Mouse (Mus musculus) E14TG2a.4 (cell line): ENCODE results near the gene Sapcd2.
A peak's percentile ranks its signal among the peaks of the same experiment; 100 is the strongest.

Experiments used
- H3K27me3 ChIP-seq: 2 replicates; pipeline ENCODE4 v1.6.1; 2014; ENCODE audit warnings: low read length, control low read depth; ENCODE audit not compliant: insufficient read depth
- H3K36me3 ChIP-seq: 2 replicates; pipeline ENCODE4 v1.6.1; 2014; ENCODE audit warnings: low read length, control low read depth; ENCODE audit not compliant: insufficient read depth
- H3K4me1 ChIP-seq: replicated peaks from 2 replicates; pipeline ENCODE4 v1.6.1; 2014; ENCODE audit warnings: low read depth, low read length, control low read depth
- H3K4me3 ChIP-seq: replicated peaks from 2 replicates; pipeline ENCODE4 v1.5.1; 2014; ENCODE audit warnings: mild to moderate bottlenecking, low read length
- H3K9me3 ChIP-seq: 2 replicates; pipeline ENCODE4 v1.6.1; 2014; ENCODE audit warnings: low read length, control low read depth
- CTCF ChIP-seq: conservative IDR thresholded peaks from 2 replicates; pipeline ENCODE4 v1.5.1; 2014; ENCODE audit warnings: low read length
- NANOG ChIP-seq: IDR thresholded peaks from 2 replicates; pipeline ENCODE4 v1.6.1; 2014; ENCODE audit warnings: borderline replicate concordance, low read length, mixed read lengths
- POU5F1 ChIP-seq: IDR thresholded peaks from 2 replicates; pipeline ENCODE4 v1.6.1; 2014; ENCODE audit warnings: low read length, borderline replicate concordance

Gene Sapcd2

GRCm38 (mm10) chr2:25394281-25395221 is 22.4 kb downstream of the Sapcd2 start:
- Histone ChIP-seq H3K4me3 (no peak overlapping the region), H3K36me3 (no peaks in the 10 kb centered on the region)
- TF ChIP-seq NANOG (no peak), POU5F1 (no peak), CTCF (no peak)

GRCm38 (mm10) chr2:25395721-25396596 is 23.8 kb downstream of the Sapcd2 start, which contains the start of gene Entpd2:
Gene Entpd2, plus strand, starts transcription at chr2:25395874.
- no peaks in the 10 kb centered on the region for H3K9me3 ChIP-seq
- H3K27me3 ChIP-seq, result peaks cover 84% of the 10 kb centered on the region
- H3K4me1 ChIP-seq, result peaks cover 39% of the 10 kb centered on the region
- TF ChIP-seq CTCF (no peak), NANOG (no peak), POU5F1 (no peak)
- no peaks in the 10 kb centered on the region for H3K36me3 ChIP-seq
- H3K4me3 ChIP-seq, result peak within 1 kb of the TSS; percentile 86

More at GRCm38 (mm10) chr2:25394281-25395221, 22.4 kb downstream of the Sapcd2 start:
- Histone ChIP-seq H3K4me1 (peaks cover 31% of the 10 kb centered on the region), H3K9me3 (no peaks in the 10 kb centered on the region), H3K27me3 (peaks cover 70% of the 10 kb centered on the region)

GRCm38 (mm10) chr2:25396597-25396983 is 24.5 kb downstream of the Sapcd2 start:
- Histone ChIP-seq H3K9me3 (no peaks in the 10 kb centered on the region), H3K4me1 (peaks cover 40% of the 10 kb centered on the region), H3K36me3 (no peaks in the 10 kb centered on the region), H3K27me3 (peaks cover 90% of the 10 kb centered on the region), H3K4me3 (peak overlapping the region; percentile 86)
- TF ChIP-seq NANOG (no peak), CTCF (no peak), POU5F1 (no peak)

GRCm38 (mm10) chr2:25397010-25397409 is 24.9 kb downstream of the Sapcd2 start:
- Histone ChIP-seq H3K27me3 (peaks cover 95% of the 10 kb centered on the region), H3K4me3 (peak overlapping the region; percentile 86; the same call in 1 of the 2 replicates), H3K4me1 (peaks cover 42% of the 10 kb centered on the region), H3K36me3 (no peaks in the 10 kb centered on the region), H3K9me3 (no peaks in the 10 kb centered on the region)
- no peak for TF ChIP-seq NANOG
- no peak for TF ChIP-seq POU5F1
- no peak for TF ChIP-seq CTCF

GRCm38 (mm10) chr2:25398065-25398464 is 25.9 kb downstream of the Sapcd2 start:
- Histone ChIP-seq H3K4me3 (no peak overlapping the region), H3K36me3 (no peaks in the 10 kb centered on the region), H3K27me3 (peaks cover 90% of the 10 kb centered on the region), H3K9me3 (no peaks in the 10 kb centered on the region), H3K4me1 (peaks cover 49% of the 10 kb centered on the region)
- no peak for TF ChIP-seq POU5F1
- TF ChIP-seq CTCF, result no peak
- no peak for TF ChIP-seq NANOG

GRCm38 (mm10) chr2:25399051-25399450 is 26.9 kb downstream of the Sapcd2 start, which contains the start of gene Npdc1:
Gene Npdc1, plus strand, starts transcription at chr2:25399351.
- Histone ChIP-seq H3K4me3 (peak within 1 kb of the TSS; percentile 67; the same call in 1 of the 2 replicates), H3K4me1 (peaks cover 56% of the 10 kb centered on the region), H3K9me3 (no peaks in the 10 kb centered on the region), H3K36me3 (no peaks in the 10 kb centered on the region), H3K27me3 (peaks cover 93% of the 10 kb centered on the region)
- no peak for TF ChIP-seq CTCF
- no peak for TF ChIP-seq NANOG
- no peak for TF ChIP-seq POU5F1

- no peaks in the 10 kb centered on the region for H3K36me3 ChIP-seq
- TF ChIP-seq CTCF, result no peak
- no peak for TF ChIP-seq POU5F1
- TF ChIP-seq NANOG, result no peak
- peaks cover 89% of the 10 kb centered on the region for H3K27me3 ChIP-seq
- H3K4me3 ChIP-seq, result peak overlapping the region; percentile 67
- H3K9me3 ChIP-seq, result no peaks in the 10 kb centered on the region
- H3K4me1 ChIP-seq, result peaks cover 54% of the 10 kb centered on the region
These were observed 28.2 kb downstream of the Sapcd2 start for GRCm38 (mm10) chr2:25400291-25400690.

- peaks cover 84% of the 10 kb centered on the region for H3K27me3 ChIP-seq
- no peaks in the 10 kb centered on the region for H3K36me3 ChIP-seq
- peaks cover 50% of the 10 kb centered on the region for H3K4me1 ChIP-seq
- H3K9me3 ChIP-seq, result no peaks in the 10 kb centered on the region
- peak overlapping the region; percentile 67 for H3K4me3 ChIP-seq
- no peak for TF ChIP-seq POU5F1
- peak; percentile 77 for TF ChIP-seq CTCF
- no peak for TF ChIP-seq NANOG
These were observed 28.6 kb downstream of the Sapcd2 start for GRCm38 (mm10) chr2:25400764-25401163.
